Comparison of ENCODE assay signal across 28 mouse cellular contexts in genomic region chr7:131122210-131122807, GRCm38 (mm10). TPM values are rescaled to one million over a fixed set of nuclear protein-coding genes. Genes with fewer than 3 reads are reported as not detected.
A peak's percentile ranks its signal among the peaks of the same experiment; 100 is the strongest.
DNase-seq lines count a peak whose midpoint lies in the region; ATAC-seq and TF ChIP-seq lines count a peak whose summit lies in the region.
"Had no signal": no experiment of that assay in that cellular context is flagged by ENCODE, and none has a peak within 500 bp of the region (broad histone marks: within the 10 kb centered on the region; RNA-seq: fewer than 3 reads in every experiment).

No protein-coding gene starts in this region.

- no peak overlapping the region for H3K4me3 ChIP-seq in hindbrain, postnatal 0 days (ENCODE audit: low read length)
- no peak overlapping the region for H3K4me3 ChIP-seq in hindbrain, embryonic 11.5 days (ENCODE audit: low read depth, low read length)
- no peak overlapping the region for H3K4me3 ChIP-seq in midbrain, postnatal 0 days (ENCODE audit: low read depth, low read length)
- H3K4me3 ChIP-seq in midbrain, embryonic 16.5 days (ENCODE audit: low read depth, low read length): no peak overlapping the region
- H3K4me3 ChIP-seq: forebrain, embryonic 13.5 days; heart, embryonic 12.5 days; hindbrain, embryonic 12.5 days; kidney, embryonic 15.5 days; limb, embryonic 15.5 days; midbrain, embryonic 12.5 days had no signal

- TF ChIP-seq CTCF in hindbrain, postnatal 0 days (IDR thresholded peaks at IDR 0.05; ENCODE audit: low read depth): peak; percentile 62
- peak; percentile 64 for TF ChIP-seq CTCF in midbrain, postnatal 0 days (IDR thresholded peaks at IDR 0.05)
- TF ChIP-seq CTCF in Patski (IDR thresholded peaks at IDR 0.05): peak; percentile 13

- H3K4me1 ChIP-seq in hindbrain, postnatal 0 days (ENCODE audit: insufficient read depth, low read length): no peaks in the 10 kb centered on the region
- H3K4me1 ChIP-seq in hindbrain, embryonic 11.5 days (replicated peaks; ENCODE audit: control insufficient read depth, insufficient read depth, low read length): no peaks in the 10 kb centered on the region
- H3K4me1 ChIP-seq in midbrain, postnatal 0 days (ENCODE audit: insufficient read depth, low read length): no peaks in the 10 kb centered on the region
- no peaks in the 10 kb centered on the region for H3K4me1 ChIP-seq in midbrain, embryonic 16.5 days (ENCODE audit: control insufficient read depth, insufficient read depth, low read length)
- H3K4me1 ChIP-seq: forebrain, embryonic 13.5 days; heart, embryonic 12.5 days; hindbrain, embryonic 12.5 days; kidney, embryonic 15.5 days; limb, embryonic 15.5 days; midbrain, embryonic 12.5 days had no signal

- in situ Hi-C loops in Patski (cut with MboI; ENCODE audit: low pct_unique_long_range_greater_than_20kb): no loop called here

- no peak overlapping the region for H3K9ac ChIP-seq in hindbrain, postnatal 0 days (replicated peaks; ENCODE audit: low read length)
- H3K9ac ChIP-seq in hindbrain, embryonic 11.5 days (ENCODE audit: low read depth, low read length): no peak overlapping the region
- H3K9ac ChIP-seq in midbrain, postnatal 0 days (replicated peaks; ENCODE audit: low read length, poor library complexity, severe bottlenecking): no peak overlapping the region
- no peak overlapping the region for H3K9ac ChIP-seq in midbrain, embryonic 16.5 days (ENCODE audit: low read depth, low read length)
- H3K9ac ChIP-seq: forebrain, embryonic 13.5 days; heart, embryonic 12.5 days; hindbrain, embryonic 12.5 days; kidney, embryonic 15.5 days; limb, embryonic 15.5 days; liver, embryonic 14.5 days; lung, embryonic 14.5 days; midbrain, embryonic 12.5 days had no signal

- H3K9me3 ChIP-seq in hindbrain, postnatal 0 days (ENCODE audit: low read length): no peaks in the 10 kb centered on the region
- no peaks in the 10 kb centered on the region for H3K9me3 ChIP-seq in hindbrain, embryonic 11.5 days (ENCODE audit: control insufficient read depth, low read length)
- no peaks in the 10 kb centered on the region for H3K9me3 ChIP-seq in midbrain, postnatal 0 days (ENCODE audit: low read length)
- H3K9me3 ChIP-seq in midbrain, embryonic 16.5 days (replicated peaks; ENCODE audit: control insufficient read depth, low read length, poor library complexity, severe bottlenecking): no peaks in the 10 kb centered on the region
- H3K9me3 ChIP-seq: forebrain, embryonic 13.5 days; kidney, embryonic 15.5 days; limb, embryonic 15.5 days; midbrain, embryonic 12.5 days had no signal

- no peak overlapping the region for H3K4me2 ChIP-seq in hindbrain, postnatal 0 days (ENCODE audit: low read depth, low read length)
- H3K4me2 ChIP-seq in hindbrain, embryonic 11.5 days (replicated peaks; ENCODE audit: low read depth, low read length): no peak overlapping the region
- no peak overlapping the region for H3K4me2 ChIP-seq in midbrain, postnatal 0 days (ENCODE audit: low read depth, low read length, poor library complexity, severe bottlenecking)
- no peak overlapping the region for H3K4me2 ChIP-seq in midbrain, embryonic 16.5 days (ENCODE audit: low read length)
- H3K4me2 ChIP-seq: forebrain, embryonic 13.5 days; heart, embryonic 12.5 days; hindbrain, embryonic 12.5 days; kidney, embryonic 15.5 days; limb, embryonic 15.5 days; lung, embryonic 14.5 days; midbrain, embryonic 12.5 days had no signal

- no peaks in the 10 kb centered on the region for H3K36me3 ChIP-seq in hindbrain, postnatal 0 days (ENCODE audit: insufficient read depth, low read length)
- H3K36me3 ChIP-seq in hindbrain, embryonic 11.5 days (ENCODE audit: control insufficient read depth, insufficient read depth, low read length): no peaks in the 10 kb centered on the region
- H3K36me3 ChIP-seq in midbrain, postnatal 0 days (ENCODE audit: insufficient read depth, low read length): no peaks in the 10 kb centered on the region
- no peaks in the 10 kb centered on the region for H3K36me3 ChIP-seq in midbrain, embryonic 16.5 days (ENCODE audit: control insufficient read depth, insufficient read depth, low read length)
- H3K36me3 ChIP-seq: heart, embryonic 12.5 days; hindbrain, embryonic 12.5 days; kidney, embryonic 15.5 days; limb, embryonic 15.5 days; midbrain, embryonic 12.5 days had no signal

- H3K27ac ChIP-seq in hindbrain, postnatal 0 days: no peak overlapping the region
- no peak overlapping the region for H3K27ac ChIP-seq in hindbrain, embryonic 11.5 days (ENCODE audit: low read depth, low read length)
- no peak overlapping the region for H3K27ac ChIP-seq in midbrain, postnatal 0 days (ENCODE audit: low read depth, low read length)
- H3K27ac ChIP-seq in midbrain, embryonic 16.5 days (ENCODE audit: low read length): no peak overlapping the region
- H3K27ac ChIP-seq: forebrain, embryonic 13.5 days; hindbrain, embryonic 12.5 days; kidney, embryonic 15.5 days; limb, embryonic 15.5 days; liver, embryonic 14.5 days; midbrain, embryonic 12.5 days had no signal

- POLR2A ChIA-PET in Patski (lab: Charles Lee): no interaction called here

- no peaks in the 10 kb centered on the region for H3K27me3 ChIP-seq in hindbrain, postnatal 0 days (ENCODE audit: insufficient read depth, low read length)
- no peaks in the 10 kb centered on the region for H3K27me3 ChIP-seq in hindbrain, embryonic 11.5 days (ENCODE audit: control insufficient read depth, insufficient read depth, low read length)
- no peaks in the 10 kb centered on the region for H3K27me3 ChIP-seq in midbrain, postnatal 0 days (ENCODE audit: insufficient read depth, low read length)
- H3K27me3 ChIP-seq in midbrain, embryonic 16.5 days (ENCODE audit: control insufficient read depth, insufficient read depth, low read depth, low read length): no peaks in the 10 kb centered on the region
- no peaks in the 10 kb centered on the region for H3K27me3 ChIP-seq in Patski
- H3K27me3 ChIP-seq: forebrain, embryonic 13.5 days; hindbrain, embryonic 12.5 days; kidney, embryonic 15.5 days; limb, embryonic 15.5 days; midbrain, embryonic 12.5 days had no signal

- CTCF ChIA-PET in Patski (lab: Charles Lee): interaction anchor here (2.0 kb wide), 1 partner anchor 9 kb away, joined by 4 read pairs; no protein-coding TSS in a partner anchor

- WGBS in hindbrain, postnatal 0 days: 89% methylated on average over 2 of the region's 2 CpGs
- 92% methylated on average over 2 of the region's 2 CpGs for WGBS in hindbrain, embryonic 11.5 days
- 89% methylated on average over 2 of the region's 2 CpGs for WGBS in midbrain, postnatal 0 days
- 93% methylated on average over 2 of the region's 2 CpGs for WGBS in midbrain, embryonic 16.5 days

- no peak for ATAC-seq in hindbrain, postnatal 0 days
- no peak for ATAC-seq in hindbrain, embryonic 11.5 days (ENCODE audit: low FRiP score)
- no peak for ATAC-seq in midbrain, postnatal 0 days (ENCODE audit: low FRiP score)
- ATAC-seq in midbrain, embryonic 16.5 days: no peak
- no peak for ATAC-seq in Patski
- ATAC-seq: forebrain, embryonic 13.5 days had no signal

- DNase-seq in hindbrain, postnatal 0 days (ENCODE audit: low spot score): peak; percentile 35
- no peak for DNase-seq in hindbrain, embryonic 11.5 days (ENCODE audit: low spot score)
- peak; percentile 36 for DNase-seq in midbrain, postnatal 0 days (ENCODE audit: low spot score)
- peak; percentile 14 for DNase-seq in NIH3T3 (ENCODE audit: low read depth)
- no peak for DNase-seq in Patski (ENCODE audit: low read depth, low spot score)
- no peak for DNase-seq in ovary, postnatal 14 days (ENCODE audit: low spot score)
- DNase-seq: adrenal gland, postnatal 25 days; heart, postnatal 14 days; kidney, adult 11 months; layer of hippocampus, postnatal 36 days; left cerebral cortex, postnatal 4 days; lung, embryonic 14.5 days; thymus, postnatal 36 days had no signal

RNA-seq across cellular contexts. Expression of gene 4933402N03Rik, which starts 23.8 kb away (rescaled TPM):
- total RNA-seq in hindbrain, postnatal 0 days (2014; rRNA removed): not detected in 2 replicates
- polyA plus RNA-seq in hindbrain, postnatal 0 days (2015; fragmentation: Nextera tagmentation; extraction: Ambion mirVana): not detected in 2 replicates
- not detected in 2 replicates for polyA plus RNA-seq in hindbrain, embryonic 11.5 days (2014; fragmentation: Nextera tagmentation; extraction: Ambion mirVana)
- total RNA-seq in midbrain, postnatal 0 days (2014; rRNA removed): not detected in 2 replicates
- polyA plus RNA-seq in midbrain, postnatal 0 days (2015; fragmentation: Nextera tagmentation; extraction: Ambion mirVana): not detected in 2 replicates
- not detected in 2 replicates for polyA plus RNA-seq in midbrain, embryonic 16.5 days (2015; fragmentation: Nextera tagmentation; extraction: Ambion mirVana)
- polyA plus RNA-seq in Patski (2021): not detected
- total RNA-seq: adrenal gland, postnatal 25 days; gastrocnemius, adult 8-10 months; heart, postnatal 14 days; layer of hippocampus, postnatal 36 days; left cerebral cortex, postnatal 4 days; megakaryocyte, adult 5-6 weeks; MEL had no signal
- polyA plus RNA-seq: C2C12; embryonic facial prominence, embryonic 14.5 days; forebrain, embryonic 13.5 days; heart, embryonic 12.5 days; hindbrain, embryonic 12.5 days; kidney, embryonic 15.5 days; large intestine, adult 2 months; limb, embryonic 15.5 days; liver, embryonic 14.5 days; lung, embryonic 14.5 days; midbrain, embryonic 12.5 days; neural tube, embryonic 11.5 days had no signal

RNA-seq across cellular contexts. Expression of gene 5430419D17Rik, which starts 51.9 kb away (rescaled TPM):
- total RNA-seq in hindbrain, postnatal 0 days (2014; rRNA removed): under 0.01 and 0.31 TPM in 2 replicates
- 0.05 and 0.09 TPM in 2 replicates for polyA plus RNA-seq in hindbrain, postnatal 0 days (2015; fragmentation: Nextera tagmentation; extraction: Ambion mirVana)
- not detected in 2 replicates for polyA plus RNA-seq in hindbrain, embryonic 11.5 days (2014; fragmentation: Nextera tagmentation; extraction: Ambion mirVana)
- under 0.01 TPM in 1 of 2 replicates, not detected in the other for total RNA-seq in midbrain, postnatal 0 days (2014; rRNA removed)
- not detected in 2 replicates for polyA plus RNA-seq in midbrain, postnatal 0 days (2015; fragmentation: Nextera tagmentation; extraction: Ambion mirVana)
- polyA plus RNA-seq in midbrain, embryonic 16.5 days (2015; fragmentation: Nextera tagmentation; extraction: Ambion mirVana): not detected in 2 replicates
- polyA plus RNA-seq in Patski (2021): 0.04 TPM
- total RNA-seq: adrenal gland, postnatal 25 days; gastrocnemius, adult 8-10 months; megakaryocyte, adult 5-6 weeks; MEL had no signal
- polyA plus RNA-seq: embryonic facial prominence, embryonic 14.5 days; forebrain, embryonic 13.5 days; hindbrain, embryonic 12.5 days; kidney, embryonic 15.5 days; large intestine, adult 2 months; liver, embryonic 14.5 days; lung, embryonic 14.5 days; midbrain, embryonic 12.5 days; neural tube, embryonic 11.5 days had no signal

Comparison
In these comparisons a context has a peak if more than half of its experiments do, and no peak if none do; other contexts are left out.
1. DNase-seq: peak in hindbrain, postnatal 0 days (single experiment), midbrain, postnatal 0 days (single experiment) and NIH3T3 (single experiment); none in hindbrain, embryonic 11.5 days (single experiment), Patski (single experiment) and ovary, postnatal 14 days (single experiment).
2. CTCF ChIP-seq: peak in every context shown above with its lines; median percentile 64 in midbrain, postnatal 0 days; 62 in hindbrain, postnatal 0 days; 13 in Patski.